Mouse (Mus musculus) stomach, embryonic 14.5 days (tissue): ENCODE results near the gene Lyplal1. TPM values are rescaled to one million over a fixed set of nuclear protein-coding genes. Genes with fewer than 3 reads are reported as not detected.

ENCODE experiments used
- ATAC-seq: fragments of 200-750 bp; cut with Nextera tagmentation; 2 replicates; pipeline ENCODE4 v1.8.0; 2017; ENCODE audit warnings: low read depth, moderate TSS enrichment; ENCODE audit not compliant: insufficient number of reproducible peaks, insufficient read depth, low FRiP score
- H3K27ac ChIP-seq: fragments of 300-500 bp; sonication (generic); 2 replicates; pipeline ENCODE4 v1.5.1; 2014; ENCODE audit warnings: mild to moderate bottlenecking, low read length, moderate library complexity, mixed read lengths
- H3K27me3 ChIP-seq: fragments of 300-500 bp; sonication (generic); 2 replicates; pipeline ENCODE4 v1.6.1; 2014; ENCODE audit warnings: low read length, control low read depth, mixed read lengths; ENCODE audit not compliant: control insufficient read depth, insufficient read depth
- H3K36me3 ChIP-seq: fragments of 300-500 bp; sonication (generic); 2 replicates; pipeline ENCODE4 v1.6.1; 2014; ENCODE audit warnings: mild to moderate bottlenecking, control low read depth, low read length, moderate library complexity, mixed read lengths; ENCODE audit not compliant: control insufficient read depth, insufficient read depth
- H3K4me1 ChIP-seq: fragments of 300-500 bp; sonication (generic); 2 replicates; pipeline ENCODE4 v1.6.1; 2014; ENCODE audit warnings: low read length, control low read depth, mixed read lengths; ENCODE audit not compliant: control insufficient read depth, insufficient read depth
- H3K4me2 ChIP-seq: fragments of 300-500 bp; sonication (generic); replicated peaks from 2 replicates; pipeline ENCODE4 v1.6.1; 2014; ENCODE audit warnings: low read depth, low read length, control low read depth
- H3K4me3 ChIP-seq: fragments of 300-500 bp; sonication (generic); 2 replicates; pipeline ENCODE4 v1.5.1; 2014; ENCODE audit warnings: low read depth, low read length, control low read depth
- H3K9ac ChIP-seq: fragments of 300-500 bp; sonication (generic); replicated peaks from 2 replicates; pipeline ENCODE4 v1.6.1; 2014; ENCODE audit warnings: low read depth, mild to moderate bottlenecking, control low read depth, low read length, moderate library complexity, mixed read lengths
- H3K9me3 ChIP-seq: fragments of 300-500 bp; sonication (generic); 2 replicates; pipeline ENCODE4 v1.6.1; 2016; ENCODE audit warnings: low read depth, low read length, control low read depth; ENCODE audit not compliant: control insufficient read depth
- WGBS: fragments of 180-500 bp; shearing (Covaris S2); extraction: QIAGEN DNeasy Blood & Tissue Kit; methylation state at CpG from one replicate; pipeline ENCODE4 v1.1.7; 2014; 5-methylcytosine and 5-hydroxymethylcytosine counted together
- polyA plus RNA-seq: library from polyadenylated mRNA; unstranded; fragments of >200 nt; fragmentation: Nextera tagmentation; extraction: Ambion mirVana; gene quantifications from 2 replicates; pipeline ENCODE4 v1.2.1, GENCODE M21; 2014

Gene Lyplal1
- polyA plus RNA-seq, 1 experiment from 2014 or later, result 20.4 TPM

DNA sequence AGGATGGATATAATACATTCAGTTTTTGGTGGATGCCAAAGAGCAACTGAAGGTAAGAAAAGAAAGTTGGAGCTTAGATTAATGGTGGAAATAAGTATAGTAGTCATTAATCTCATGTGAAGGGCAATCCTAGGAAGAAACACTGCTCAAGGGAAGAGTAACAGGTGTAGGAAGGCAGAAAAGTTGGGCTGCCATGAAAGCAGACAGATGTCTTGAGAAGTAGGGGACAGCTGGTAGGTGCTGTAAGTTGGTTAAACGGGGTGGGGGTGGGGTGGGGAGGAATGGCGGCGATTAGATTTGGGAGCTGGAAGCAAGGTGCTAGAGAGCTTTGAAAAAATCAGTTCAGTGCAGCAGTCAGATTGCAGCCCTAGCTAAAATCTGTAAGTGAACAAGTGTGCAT is 14.4 kb upstream of the Lyplal1 start:
- WGBS, result 76% methylated on average over 3 of the region's 3 CpGs
- H3K4me2 ChIP-seq, result no peak overlapping the region
- H3K9ac ChIP-seq, result no peak overlapping the region
- no peaks in the 10 kb centered on the region for H3K4me1 ChIP-seq
- H3K27ac ChIP-seq, result no peak overlapping the region
- no peaks in the 10 kb centered on the region for H3K9me3 ChIP-seq
- no peaks in the 10 kb centered on the region for H3K36me3 ChIP-seq
- ATAC-seq, result no peak
- no peak overlapping the region for H3K4me3 ChIP-seq
- H3K27me3 ChIP-seq, result no peaks in the 10 kb centered on the region

DNA sequence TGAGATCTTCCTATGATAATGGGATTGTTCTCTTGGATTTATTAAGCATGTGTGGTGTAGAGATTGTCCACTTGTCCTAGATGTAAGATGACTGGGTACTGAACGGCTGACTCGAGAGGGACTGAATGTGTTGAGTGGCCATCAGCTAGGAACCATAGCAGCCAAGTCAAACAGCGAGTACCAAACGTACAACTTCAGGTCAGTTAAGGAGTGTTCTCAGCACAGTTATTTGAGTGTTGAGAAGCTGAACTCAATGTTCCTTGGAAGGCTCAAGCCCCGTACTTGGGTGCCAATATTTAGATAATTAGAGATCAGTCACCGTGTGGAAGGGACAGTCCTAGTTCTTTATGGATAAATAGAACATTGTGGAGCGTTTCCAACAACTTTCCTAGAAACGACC is 11.8 kb upstream of the Lyplal1 start:
- Histone ChIP-seq H3K27me3 (no peaks in the 10 kb centered on the region), H3K4me2 (no peak overlapping the region), H3K9me3 (no peaks in the 10 kb centered on the region), H3K4me1 (no peaks in the 10 kb centered on the region), H3K27ac (no peak overlapping the region), H3K36me3 (no peaks in the 10 kb centered on the region), H3K4me3 (no peak overlapping the region), H3K9ac (no peak overlapping the region)
- 91% methylated on average over 8 of the region's 8 CpGs for WGBS
- ATAC-seq, result no peak

DNA sequence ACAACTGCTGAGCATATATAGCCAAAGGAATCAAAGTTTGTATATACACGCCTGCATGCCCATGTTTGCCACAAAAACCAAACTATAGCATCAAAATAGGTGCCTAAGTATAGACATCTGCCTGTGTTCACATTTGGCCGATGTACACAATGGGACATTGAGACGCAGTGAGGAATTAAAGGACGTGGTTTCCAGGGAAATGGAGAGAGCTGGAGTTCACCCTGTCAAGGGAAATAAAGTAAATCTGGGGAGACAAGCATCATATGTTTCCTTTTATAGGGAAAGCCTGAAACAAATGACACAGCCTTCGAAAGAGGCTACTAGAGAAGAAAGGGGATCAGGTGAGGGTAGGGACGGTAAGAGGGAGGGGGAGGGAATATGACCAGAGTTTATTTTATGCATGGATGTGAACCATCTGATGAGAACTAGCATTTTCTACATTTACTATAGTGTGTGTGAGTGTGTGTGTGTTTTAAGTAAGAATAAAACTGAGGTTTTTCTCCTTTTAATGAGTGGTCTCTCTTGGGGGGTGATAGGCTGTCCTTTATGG is 9.3 kb upstream of the Lyplal1 start:
- 54% methylated on average over 6 of the region's 6 CpGs for WGBS
- no peaks in the 10 kb centered on the region for H3K9me3 ChIP-seq

DNA sequence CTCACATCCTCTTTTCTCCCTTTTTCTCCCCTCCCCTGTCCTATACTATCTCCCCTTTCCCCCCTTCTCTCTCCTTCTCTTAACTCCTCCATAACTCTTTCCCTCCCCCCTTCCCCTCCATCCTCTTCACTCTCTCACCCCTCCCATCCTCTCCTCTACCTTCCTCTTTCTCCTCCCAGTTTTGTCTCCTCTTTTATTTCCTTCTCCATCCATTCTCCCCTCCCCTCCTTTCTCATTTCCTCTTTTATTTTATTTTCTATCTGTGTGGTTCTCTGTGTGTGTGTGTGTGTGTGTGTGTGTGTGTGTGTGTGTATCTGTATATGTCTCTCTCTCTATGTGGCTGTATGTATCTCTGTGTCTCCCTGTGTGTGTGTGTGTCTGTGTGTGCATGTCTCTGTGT is 6.6 kb upstream of the Lyplal1 start:
- Histone ChIP-seq H3K27me3 (no peaks in the 10 kb centered on the region), H3K36me3 (no peaks in the 10 kb centered on the region), H3K27ac (no peak overlapping the region), H3K4me3 (no peak overlapping the region), H3K9me3 (no peaks in the 10 kb centered on the region), H3K4me1 (no peaks in the 10 kb centered on the region), H3K4me2 (no peak overlapping the region), H3K9ac (no peak overlapping the region)
- no peak for ATAC-seq

More for the DNA sequence above, 9.3 kb upstream of the Lyplal1 start:
- H3K36me3 ChIP-seq, result no peaks in the 10 kb centered on the region
- H3K9ac ChIP-seq, result no peak overlapping the region
- no peaks in the 10 kb centered on the region for H3K27me3 ChIP-seq
- no peak overlapping the region for H3K27ac ChIP-seq
- no peak overlapping the region for H3K4me3 ChIP-seq
- H3K4me2 ChIP-seq, result no peak overlapping the region
- no peaks in the 10 kb centered on the region for H3K4me1 ChIP-seq
- ATAC-seq, result no peak

DNA sequence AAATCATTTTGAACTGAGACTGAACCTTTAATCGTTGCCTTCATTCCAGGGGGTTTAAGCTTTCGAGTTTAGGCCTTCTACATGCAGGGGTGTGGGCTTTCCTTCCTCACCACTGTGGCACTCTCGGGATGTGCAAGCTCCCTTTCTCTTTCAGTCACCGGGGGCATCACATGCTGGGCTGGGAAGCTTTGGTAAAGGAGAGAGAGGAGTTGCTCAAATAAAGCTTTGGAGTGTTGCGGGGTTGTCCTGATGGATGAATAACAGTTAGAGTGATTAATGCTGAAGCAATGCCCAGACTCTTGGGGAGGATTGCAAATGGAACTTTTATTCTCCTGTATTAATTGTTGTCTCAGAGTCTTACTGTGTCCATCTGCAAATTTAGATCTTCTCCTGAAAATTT is 2.7 kb upstream of the Lyplal1 start:
- H3K4me2 ChIP-seq, result no peak overlapping the region
- no peaks in the 10 kb centered on the region for H3K36me3 ChIP-seq
- WGBS, result 43% methylated on average over 5 of the region's 5 CpGs
- H3K4me3 ChIP-seq, result no peak overlapping the region
- no peak for ATAC-seq
- H3K4me1 ChIP-seq, result no peaks in the 10 kb centered on the region
- H3K27ac ChIP-seq, result no peak overlapping the region
- no peaks in the 10 kb centered on the region for H3K27me3 ChIP-seq
- H3K9ac ChIP-seq, result no peak overlapping the region
- H3K9me3 ChIP-seq, result no peaks in the 10 kb centered on the region

DNA sequence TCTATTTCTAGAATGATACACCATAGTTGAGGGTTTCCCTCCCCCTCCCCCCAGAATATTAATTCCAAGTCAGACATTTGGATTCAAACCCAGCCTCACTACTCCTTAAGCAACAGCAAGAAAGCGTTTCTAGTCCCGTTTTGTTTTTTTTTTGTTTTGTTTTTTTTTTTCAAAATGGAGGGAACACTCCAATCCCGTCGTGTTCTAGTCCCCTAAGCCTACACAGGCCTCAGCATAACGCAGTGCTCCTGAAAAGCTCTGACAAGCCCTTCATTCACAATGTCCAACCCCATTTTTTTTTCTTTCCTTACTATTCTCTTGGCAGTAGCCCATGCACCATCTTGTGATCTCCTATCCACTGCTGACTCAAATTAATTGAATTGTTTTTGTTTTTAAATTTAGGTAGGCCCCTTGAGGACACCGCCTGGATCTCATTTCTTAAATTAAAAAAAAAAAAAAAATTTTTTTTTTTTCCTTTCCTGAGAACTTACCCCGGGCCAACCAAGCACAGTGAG is 967 bp downstream of the Lyplal1 start:
- Histone ChIP-seq H3K4me2 (peak overlapping the region; percentile 70), H3K9ac (no peak overlapping the region), H3K36me3 (no peaks in the 10 kb centered on the region), H3K27ac (no peak overlapping the region), H3K4me1 (no peaks in the 10 kb centered on the region), H3K9me3 (no peaks in the 10 kb centered on the region), H3K4me3 (peak overlapping the region; percentile 59; the same call in 1 of the 2 replicates), H3K27me3 (no peaks in the 10 kb centered on the region)
- WGBS, result 74% methylated on average over 7 of the region's 7 CpGs
- no peak for ATAC-seq

DNA sequence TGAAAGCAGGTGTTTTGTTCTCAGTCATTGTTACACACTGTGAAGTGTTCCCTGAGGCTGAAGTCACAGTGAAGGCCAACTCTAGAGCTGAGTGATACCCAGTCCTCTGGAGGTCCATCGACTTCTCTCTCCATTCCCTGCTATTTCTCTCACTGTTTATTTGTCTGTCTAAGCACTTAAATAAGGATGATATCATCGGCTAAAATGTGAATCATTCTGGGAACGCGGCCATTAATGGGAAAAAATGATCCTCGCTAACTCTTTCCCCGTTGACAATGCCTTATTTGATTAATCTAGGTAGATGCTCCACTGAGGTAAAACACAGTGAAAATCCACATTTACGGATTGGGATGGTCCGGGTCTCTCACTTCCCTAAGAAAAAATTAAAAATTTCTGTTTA is 14.8 kb downstream of the Lyplal1 start:
- Histone ChIP-seq H3K27ac (no peak overlapping the region), H3K4me2 (no peak overlapping the region), H3K4me3 (no peak overlapping the region), H3K4me1 (no peaks in the 10 kb centered on the region), H3K9ac (no peak overlapping the region), H3K36me3 (no peaks in the 10 kb centered on the region), H3K9me3 (no peaks in the 10 kb centered on the region), H3K27me3 (no peaks in the 10 kb centered on the region)
- 63% methylated on average over 8 of the region's 8 CpGs for WGBS
- ATAC-seq, result no peak

DNA sequence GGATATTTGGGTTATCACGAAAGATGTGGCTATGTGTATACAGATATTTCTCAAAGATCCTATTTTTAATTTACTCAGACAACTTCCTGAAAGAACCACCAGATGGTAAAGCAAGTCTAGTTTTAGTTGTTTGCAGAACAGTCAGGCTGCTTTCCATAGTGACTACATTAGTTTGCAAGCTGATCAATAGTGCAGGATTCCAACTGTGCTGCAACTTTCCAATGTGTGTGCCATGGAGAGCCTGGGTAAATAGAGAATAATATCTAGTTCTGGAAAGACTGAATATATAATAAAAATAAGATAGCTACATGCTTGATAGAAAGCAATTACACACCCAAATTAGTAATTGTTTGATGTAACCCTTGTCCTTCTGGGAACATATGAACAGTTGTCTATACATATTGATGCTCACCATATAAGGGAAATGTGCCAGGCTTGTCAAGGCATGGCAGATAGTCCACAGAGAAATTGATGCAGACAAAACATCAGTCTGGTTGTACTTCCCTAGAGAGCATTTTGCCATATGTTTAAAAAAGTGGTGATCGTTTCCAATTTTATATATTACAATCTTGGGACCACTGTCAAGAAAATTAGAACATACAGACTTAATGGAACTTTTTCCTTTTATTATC is 50.7 kb downstream of the Lyplal1 start:
- Histone ChIP-seq H3K9ac (no peak overlapping the region), H3K4me1 (no peaks in the 10 kb centered on the region), H3K4me2 (no peak overlapping the region), H3K4me3 (no peak overlapping the region), H3K27me3 (no peaks in the 10 kb centered on the region), H3K27ac (no peak overlapping the region), H3K9me3 (no peaks in the 10 kb centered on the region), H3K36me3 (no peaks in the 10 kb centered on the region)
- 91% methylated on average over 2 of the region's 2 CpGs for WGBS
- ATAC-seq, result no peak

DNA sequence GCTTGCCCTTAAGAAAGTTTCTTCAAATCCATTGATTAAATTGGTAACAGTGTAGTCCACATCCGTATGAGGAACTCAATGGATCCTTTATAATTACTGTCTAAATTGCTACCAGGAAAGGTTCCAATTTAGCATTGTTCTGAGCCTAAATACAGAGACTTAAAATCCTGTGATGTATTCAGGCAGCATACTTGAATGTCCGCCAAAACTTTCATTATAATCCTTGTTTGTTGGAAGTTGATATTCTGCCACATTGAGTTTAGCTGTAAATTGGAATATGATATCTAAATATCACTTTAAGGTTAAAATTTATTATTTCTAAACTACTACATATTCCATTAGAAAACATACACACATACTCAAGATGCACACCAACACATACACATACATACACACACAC is 57.1 kb downstream of the Lyplal1 start:
- Histone ChIP-seq H3K27ac (no peak overlapping the region), H3K27me3 (no peaks in the 10 kb centered on the region), H3K4me2 (no peak overlapping the region), H3K9ac (no peak overlapping the region), H3K9me3 (no peaks in the 10 kb centered on the region), H3K4me3 (no peak overlapping the region), H3K4me1 (no peaks in the 10 kb centered on the region), H3K36me3 (no peaks in the 10 kb centered on the region)
- WGBS, result 58% methylated on average over 2 of the region's 2 CpGs
- no peak for ATAC-seq
